Mouse (Mus musculus) right cerebral cortex, postnatal 25 days (tissue): ENCODE data around the gene Panx1.

Source experiments
- DNase-seq: peaks from one replicate; pipeline ENCODE4 v3.0.0; 2022

Gene Panx1

DNA sequence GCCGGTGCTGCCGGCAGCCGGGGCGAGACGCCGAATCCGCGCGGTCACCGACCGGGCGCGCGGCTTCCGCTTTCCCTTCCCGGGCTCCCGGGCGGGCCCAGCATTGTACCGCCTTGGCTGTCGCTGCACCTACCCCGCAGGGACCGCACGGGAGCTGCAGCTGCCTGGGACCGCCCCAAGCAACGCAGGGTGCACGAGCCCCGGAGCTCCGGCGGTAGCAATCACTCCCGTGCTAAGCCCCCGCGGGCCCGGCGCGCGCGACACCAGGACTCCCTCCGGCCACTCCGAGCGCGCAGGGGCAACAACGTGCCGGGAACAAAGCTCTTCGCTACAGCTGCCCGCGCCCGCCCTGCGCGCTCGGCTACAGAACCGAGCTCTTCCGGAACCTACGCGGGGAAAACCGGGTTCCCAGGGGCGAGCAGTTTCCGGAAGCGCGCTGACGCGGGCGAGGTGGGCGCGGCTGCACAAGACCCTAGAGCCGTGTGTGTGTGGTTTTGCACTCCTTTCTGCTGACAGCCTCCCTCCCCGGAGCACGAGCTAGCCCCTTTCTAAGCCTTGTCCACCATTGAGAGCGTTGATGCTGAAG is at the start of gene Panx1:
Gene Panx1 (minus strand): TSS at position 395 of the 586 bp plus-strand sequence.
- DNase-seq: peak; percentile 80

- DNase-seq: no peak
These were observed 23.5 kb upstream of the Panx1 start for GRCm38 (mm10) chr9:15068686-15069295.

DNA sequence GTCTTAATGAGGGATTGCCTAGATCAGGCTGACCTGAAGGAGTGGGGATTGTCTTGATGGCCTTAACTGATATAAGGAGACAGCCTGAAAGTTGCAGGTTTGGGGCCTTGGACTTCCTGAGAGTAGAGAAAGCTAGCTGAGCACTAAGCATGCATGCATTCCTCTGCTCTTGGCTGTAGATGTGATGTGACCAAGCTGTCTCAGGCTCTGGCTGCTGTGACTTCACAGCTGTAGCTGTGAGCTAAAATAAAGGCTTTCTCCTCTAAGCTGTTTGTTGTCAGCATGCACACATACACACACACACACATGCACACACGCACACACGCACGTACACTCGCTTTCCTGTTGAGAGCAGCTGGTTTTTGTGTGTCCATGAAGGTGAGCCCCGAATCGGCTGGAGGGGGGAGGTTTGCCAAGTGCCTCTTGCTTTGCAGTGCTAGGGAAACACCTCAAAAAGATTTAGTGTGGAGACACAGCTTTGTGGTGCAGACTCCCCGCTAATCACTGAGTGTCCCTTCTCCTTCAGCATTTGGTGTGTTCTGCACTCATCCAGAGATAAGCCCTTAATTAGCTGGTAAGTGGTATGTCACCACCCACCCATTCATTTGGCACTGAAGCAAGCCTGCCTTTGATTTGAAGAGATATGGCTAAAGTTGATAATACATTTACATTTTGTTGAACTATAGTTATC is 22.9 kb upstream of the Panx1 start:
- no peak for DNase-seq

- no peak for DNase-seq
These were observed 18.9 kb upstream of the Panx1 start for GRCm38 (mm10) chr9:15064176-15064575.

GRCm38 (mm10) chr9:15060847-15061246 is 15.6 kb upstream of the Panx1 start:
- DNase-seq: no peak

DNA sequence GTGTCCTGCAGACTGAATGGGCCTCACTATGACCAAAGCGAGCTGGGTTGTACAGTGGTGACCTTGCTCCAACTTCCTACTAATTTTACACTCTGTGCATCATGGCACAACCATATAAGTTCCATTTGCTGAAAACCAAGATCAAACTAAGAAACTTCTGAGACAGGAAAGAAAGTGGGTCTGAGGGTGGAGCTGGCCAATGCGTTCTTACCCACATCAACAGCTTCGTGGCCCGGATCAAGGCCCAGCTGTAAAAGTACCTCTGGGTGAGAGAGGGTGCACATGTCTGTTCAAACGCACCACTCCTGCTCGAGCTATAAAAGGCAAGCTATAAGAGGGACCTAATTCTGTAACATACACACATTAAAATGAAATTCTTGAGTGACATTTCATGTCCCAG is 14.7 kb upstream of the Panx1 start:
- no peak for DNase-seq

DNA sequence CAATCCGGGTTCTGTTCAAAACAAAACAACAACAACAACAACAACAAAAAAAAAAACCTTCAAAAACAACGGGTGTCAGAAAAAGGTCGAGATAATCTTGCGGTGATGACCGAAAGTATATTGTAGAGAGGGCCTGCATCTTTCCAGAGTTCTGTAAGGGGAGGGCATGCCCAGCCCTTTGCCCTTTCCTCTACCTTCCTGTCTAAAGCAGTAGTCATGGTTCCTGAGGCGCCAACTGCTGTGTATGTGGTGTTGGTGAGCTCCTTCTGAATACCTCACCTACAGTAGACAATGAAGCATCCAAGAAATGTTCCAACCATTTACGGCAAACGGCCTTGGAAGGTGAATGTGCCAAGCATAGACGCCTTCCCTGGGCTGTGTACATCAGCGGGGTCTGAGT is 462 bp upstream of the Panx1 start:
- DNase-seq: no peak

DNA sequence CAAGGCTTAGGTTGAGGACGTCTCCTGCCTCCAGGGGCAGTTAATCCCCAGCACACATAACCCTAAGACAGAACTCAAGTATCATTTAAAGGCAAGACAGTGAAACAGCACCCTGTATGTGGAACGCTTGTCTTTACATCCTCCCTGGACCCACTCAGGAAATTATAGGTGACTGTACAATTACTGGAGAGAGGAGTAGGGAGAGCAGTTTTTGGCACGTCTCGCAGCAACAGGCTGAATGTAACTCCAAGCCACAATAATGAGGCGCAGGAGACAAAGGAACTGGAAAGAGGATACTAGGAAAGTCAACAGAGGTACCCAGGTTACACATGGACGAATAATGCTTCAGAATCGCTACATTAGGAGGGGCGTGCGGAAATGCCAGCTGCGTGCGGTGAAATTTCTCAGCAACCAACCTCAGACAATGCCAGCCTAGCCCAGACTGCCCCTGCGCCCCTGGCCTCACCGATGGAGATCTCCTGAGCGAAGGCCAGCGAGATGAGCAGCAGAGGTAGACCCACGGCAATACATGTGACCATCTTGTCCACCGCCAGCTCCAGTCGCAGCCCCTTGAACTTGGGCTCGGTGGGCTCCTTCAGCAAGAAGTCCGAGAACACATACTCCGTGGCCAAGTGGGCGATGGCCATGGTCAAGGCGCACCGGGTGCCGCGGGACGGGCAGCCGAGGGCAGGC is 741 bp downstream of the Panx1 start:
- DNase-seq: no peak

DNA sequence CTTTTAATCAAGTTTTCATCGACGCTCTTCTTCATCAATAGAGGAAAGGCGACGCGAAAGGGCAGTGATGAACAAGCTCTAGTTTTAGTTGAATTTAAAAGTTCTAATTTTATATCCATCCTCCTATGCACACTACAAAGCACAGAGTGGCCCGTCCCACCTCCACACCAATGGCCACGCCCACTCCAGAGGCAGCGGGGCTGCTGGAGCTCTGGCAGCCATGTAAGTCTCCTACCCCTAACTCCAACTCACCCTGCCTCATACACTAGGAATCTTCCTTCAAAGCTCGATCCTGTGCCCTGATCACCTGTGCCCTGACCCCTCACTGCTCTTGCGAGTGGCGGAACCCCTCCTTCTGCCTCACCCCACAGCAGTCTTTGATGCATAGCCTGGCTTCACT is 3.7 kb downstream of the Panx1 start:
- DNase-seq: no peak

GRCm38 (mm10) chr9:15039848-15040247 is 5.4 kb downstream of the Panx1 start:
- DNase-seq: no peak

DNA sequence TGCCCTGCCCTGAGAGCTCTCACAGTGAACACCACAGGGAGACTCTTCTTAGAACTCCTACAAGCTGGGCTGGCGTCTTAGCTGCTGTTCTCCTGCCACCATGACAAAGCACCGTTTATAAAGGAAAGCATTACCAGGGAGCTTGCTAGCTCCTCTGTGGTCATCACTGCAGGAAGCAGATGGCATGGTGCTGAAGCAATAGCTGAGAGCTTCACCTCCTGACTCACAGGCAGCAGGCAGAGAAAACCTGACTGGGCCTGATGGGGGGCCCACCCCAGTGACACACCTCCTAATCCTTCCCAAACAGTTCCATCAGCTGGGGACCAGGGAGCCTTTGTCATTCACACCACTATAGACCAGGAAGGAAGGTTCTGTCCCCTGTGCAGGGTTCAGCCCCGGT is 7.6 kb downstream of the Panx1 start:
- no peak for DNase-seq

- DNase-seq: no peak
These were observed 8.0 kb downstream of the Panx1 start for GRCm38 (mm10) chr9:15037237-15037636.

DNA sequence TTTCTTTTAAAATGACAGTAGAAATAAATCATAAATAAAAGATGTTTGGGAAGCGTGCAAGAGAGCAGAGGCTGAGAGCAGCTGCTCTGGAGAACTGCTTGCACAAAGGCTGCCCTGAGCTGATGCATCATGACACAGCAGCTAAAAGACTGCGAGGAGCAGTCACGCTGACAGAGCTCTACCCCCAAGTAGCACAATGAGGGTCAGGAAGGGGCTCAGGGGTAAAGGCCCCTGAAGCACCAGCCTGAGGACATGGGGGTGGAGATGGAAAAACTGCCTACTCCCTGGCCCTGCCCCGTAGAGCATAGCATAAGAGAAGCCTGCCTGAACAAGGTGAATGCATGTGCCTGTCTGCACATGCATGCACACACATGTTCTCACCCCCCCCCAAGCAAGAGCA is 8.5 kb downstream of the Panx1 start:
- DNase-seq: no peak

- no peak for DNase-seq
These were observed 8.9 kb downstream of the Panx1 start for GRCm38 (mm10) chr9:15036405-15036804.

DNA sequence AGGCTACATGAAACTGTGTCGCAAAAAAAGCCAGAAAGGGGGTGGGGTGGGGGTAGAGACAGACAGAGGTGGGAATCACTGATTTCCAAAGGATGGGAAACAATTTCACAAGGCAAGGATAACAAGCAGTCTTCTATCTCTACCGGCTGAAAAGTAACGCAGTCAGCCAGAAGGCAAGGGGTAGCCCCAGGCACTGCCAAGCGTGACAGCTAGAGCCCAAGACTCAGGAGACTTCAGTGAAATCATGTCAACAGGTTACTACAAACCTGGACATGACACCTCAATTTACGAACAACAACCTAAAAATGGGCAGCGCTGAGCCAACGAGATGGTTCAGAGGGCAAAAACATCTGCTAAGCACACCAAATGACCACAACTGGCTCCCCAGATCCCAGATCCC is 9.3 kb downstream of the Panx1 start:
- no peak for DNase-seq

DNA sequence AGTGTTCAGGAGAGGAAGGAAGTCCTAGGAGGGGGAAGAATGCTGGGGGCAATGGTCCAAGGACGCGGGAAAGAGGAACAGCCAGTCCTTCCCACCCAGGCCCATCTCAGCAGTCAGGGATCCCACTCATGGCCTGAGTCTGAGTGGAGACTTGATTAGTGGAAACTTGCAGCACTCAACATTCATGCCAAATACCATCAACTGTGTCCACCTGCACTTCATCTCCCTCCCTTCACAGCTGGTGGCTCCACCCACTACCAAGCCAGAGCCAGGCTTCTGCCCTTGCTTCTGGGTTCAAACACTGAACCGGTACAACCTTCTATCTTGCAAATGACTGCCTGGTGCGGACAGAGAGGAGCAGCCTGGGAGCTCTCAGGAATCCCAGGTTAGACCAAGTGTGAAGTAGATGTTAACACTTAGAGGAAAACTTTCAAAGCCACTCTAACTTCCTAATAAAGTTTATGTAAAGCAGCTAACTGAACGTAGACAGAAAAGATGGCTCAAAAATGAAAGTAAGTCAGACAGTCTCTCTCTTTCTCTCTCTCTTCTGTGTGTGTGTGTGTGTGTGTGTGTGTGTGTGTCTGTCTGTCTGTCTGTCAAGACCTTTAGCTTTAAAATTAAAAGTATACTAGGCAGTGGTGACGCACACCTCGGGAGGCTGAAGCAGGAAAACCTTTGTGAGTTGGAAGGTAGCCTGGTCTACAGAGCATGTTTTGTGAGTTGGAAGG is 10.6 kb downstream of the Panx1 start:
- no peak for DNase-seq

GRCm38 (mm10) chr9:15033568-15034160 is 11.6 kb downstream of the Panx1 start:
- DNase-seq: no peak

DNA sequence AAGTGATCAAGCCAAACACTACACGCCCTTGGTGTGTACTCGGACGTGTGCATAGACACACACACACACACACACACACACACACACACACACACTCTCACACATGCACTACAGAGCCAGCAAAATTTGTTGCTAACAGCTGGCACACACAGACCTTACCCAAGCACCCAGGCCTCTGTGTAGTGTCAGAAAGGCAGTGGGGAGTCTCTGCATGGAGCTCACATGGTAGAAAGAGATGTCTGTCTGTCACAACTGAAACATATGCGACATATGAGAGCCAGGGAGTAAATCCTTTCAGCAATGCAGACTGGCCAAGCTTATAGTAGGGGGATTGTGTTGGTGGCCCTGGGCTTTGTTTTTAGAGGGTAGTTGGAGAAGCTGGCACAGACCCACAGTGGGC is 12.5 kb downstream of the Panx1 start:
- DNase-seq: no peak

DNA sequence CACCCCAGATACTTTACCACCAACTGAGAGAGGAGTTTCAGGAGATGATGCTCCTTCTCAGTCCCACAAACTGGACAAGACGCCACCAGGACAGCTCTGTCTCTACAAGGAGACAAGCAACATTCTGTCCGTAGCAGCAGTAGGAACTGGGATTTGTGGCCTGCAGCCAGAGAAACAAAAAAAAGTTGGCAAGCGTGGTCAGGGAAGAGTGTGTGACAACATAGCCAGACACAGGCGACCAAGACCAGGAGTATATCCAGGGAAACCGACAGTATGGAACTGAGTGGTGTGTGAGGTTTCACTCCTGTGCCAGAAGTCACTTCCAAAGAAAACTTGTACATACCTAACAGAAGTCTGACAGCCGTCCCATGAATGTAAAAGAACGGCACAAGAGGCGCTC is 14.5 kb downstream of the Panx1 start:
- no peak for DNase-seq

DNA sequence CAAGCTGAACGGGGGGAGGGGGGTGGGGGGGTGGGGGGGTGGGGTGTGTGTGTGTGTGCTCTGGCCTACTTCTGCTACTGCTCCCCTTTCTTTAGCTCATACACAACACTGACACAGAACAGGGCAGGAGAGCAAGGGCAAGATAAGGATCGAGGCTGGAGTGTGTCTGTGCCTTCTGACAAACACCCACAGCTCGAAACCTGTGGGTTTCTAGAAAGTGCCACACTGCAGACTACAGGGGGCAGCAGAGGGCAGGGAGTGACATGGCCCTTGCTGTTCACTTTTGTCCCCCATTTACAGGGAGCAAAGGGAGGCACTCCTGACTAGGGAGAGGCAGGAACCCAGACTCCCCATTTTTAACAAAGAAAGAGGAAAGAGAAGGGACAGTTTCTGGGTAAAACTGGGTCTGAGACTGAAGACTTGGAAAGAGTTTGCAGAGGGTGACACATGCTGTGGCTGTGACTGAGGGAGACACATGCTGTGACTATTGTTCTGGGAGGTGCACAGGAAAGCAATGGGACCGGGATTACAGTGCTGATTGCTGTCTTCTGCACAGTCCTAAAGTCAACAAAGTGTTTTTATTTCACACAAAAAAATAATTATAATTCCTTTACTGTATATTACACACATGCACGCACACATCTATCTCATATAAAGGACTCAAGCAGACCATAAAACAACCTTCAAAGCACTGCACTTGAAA is 16.1 kb downstream of the Panx1 start:
- no peak for DNase-seq

GRCm38 (mm10) chr9:15027725-15028124 is 17.6 kb downstream of the Panx1 start:
- DNase-seq: no peak

DNA sequence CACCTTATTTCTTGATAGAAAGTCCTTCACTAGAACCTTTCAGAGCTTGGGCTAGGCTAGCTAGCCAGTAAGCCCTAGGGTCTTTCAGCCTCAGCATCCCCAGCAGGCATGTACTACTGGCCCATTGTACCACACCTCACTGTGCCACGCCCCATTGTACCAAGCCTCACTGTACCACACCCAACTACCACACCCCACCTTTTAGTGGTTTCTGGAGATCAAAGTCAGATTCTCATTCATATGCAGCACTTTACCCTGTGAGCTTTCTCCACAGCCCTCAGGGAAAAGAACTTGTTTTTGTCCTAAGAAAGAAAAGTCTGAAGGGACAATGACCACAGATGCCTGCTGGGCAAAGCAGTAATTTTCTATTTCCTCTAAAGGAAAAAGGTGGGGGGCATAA is 22.2 kb downstream of the Panx1 start:
- DNase-seq: no peak
